Mouse (Mus musculus) embryonic facial prominence, embryonic 15.5 days (tissue): ENCODE measurements around the gene Irs2. TPM values are rescaled to one million over a fixed set of nuclear protein-coding genes. Genes with fewer than 3 reads are reported as not detected.

Source experiments
- ATAC-seq: fragments of 200-750 bp; cut with Nextera tagmentation; 2 replicates; pipeline ENCODE4 v1.8.0; 2017; ENCODE audit warnings: low read depth, moderate TSS enrichment; ENCODE audit not compliant: insufficient number of reproducible peaks, low FRiP score, low TSS enrichment
- H3K27ac ChIP-seq: fragments of 300-500 bp; sonication (generic); replicated peaks from 2 replicates; pipeline ENCODE4 v1.5.1; 2015; ENCODE audit warnings: mild to moderate bottlenecking, inconsistent platforms
- H3K27me3 ChIP-seq: fragments of 300-500 bp; sonication (generic); 2 replicates; pipeline ENCODE4 v1.6.1; 2015; ENCODE audit warnings: inconsistent platforms
- H3K36me3 ChIP-seq: fragments of 300-500 bp; sonication (generic); 2 replicates; pipeline ENCODE4 v1.6.1; 2015; ENCODE audit warnings: mild to moderate bottlenecking, inconsistent platforms
- H3K4me1 ChIP-seq: fragments of 300-500 bp; sonication (generic); 2 replicates; pipeline ENCODE4 v1.6.1; 2015; ENCODE audit warnings: inconsistent platforms
- H3K4me2 ChIP-seq: fragments of 300-500 bp; sonication (generic); replicated peaks from 2 replicates; pipeline ENCODE4 v1.6.1; 2015; ENCODE audit warnings: mild to moderate bottlenecking, inconsistent platforms
- H3K4me3 ChIP-seq: fragments of 300-500 bp; sonication (generic); replicated peaks from 2 replicates; pipeline ENCODE4 v1.5.1; 2015; ENCODE audit warnings: mild to moderate bottlenecking, inconsistent platforms
- H3K9ac ChIP-seq: fragments of 300-500 bp; sonication (generic); 2 replicates; pipeline ENCODE4 v1.6.1; 2015; ENCODE audit warnings: inconsistent platforms
- H3K9me3 ChIP-seq: fragments of 300-500 bp; sonication (generic); replicated peaks from 2 replicates; pipeline ENCODE4 v1.6.1; 2016; ENCODE audit warnings: inconsistent platforms
- WGBS: fragments of 180-500 bp; shearing (Covaris S2); methylation state at CpG from one replicate; pipeline ENCODE4 v1.1.7; 2015; 5-methylcytosine and 5-hydroxymethylcytosine counted together
- polyA plus RNA-seq: library from polyadenylated mRNA; unstranded; fragments of >200 nt; fragmentation: Nextera tagmentation; extraction: Ambion mirVana; gene quantifications from 2 replicates; pipeline ENCODE4 v1.2.1, GENCODE M21; 2015

The Irs2 gene
- polyA plus RNA-seq, 1 experiment from 2014 or later, result 7.9 TPM

GRCm38 (mm10) chr8:11038367-11038766 is 30.1 kb upstream of the Irs2 start:
- Histone ChIP-seq H3K4me1 (peaks cover 5% of the 10 kb centered on the region), H3K27me3 (no peaks in the 10 kb centered on the region), H3K36me3 (no peaks in the 10 kb centered on the region), H3K4me3 (no peak overlapping the region), H3K27ac (no peak overlapping the region), H3K9ac (no peak overlapping the region), H3K9me3 (no peaks in the 10 kb centered on the region), H3K4me2 (no peak overlapping the region)
- ATAC-seq, result no peak
- 80% methylated on average over 5 of the region's 5 CpGs for WGBS

GRCm38 (mm10) chr8:11036790-11037189 is 28.5 kb upstream of the Irs2 start:
- H3K9me3 ChIP-seq, result no peaks in the 10 kb centered on the region
- H3K4me2 ChIP-seq, result no peak overlapping the region
- 87% methylated on average over 3 of the region's 3 CpGs for WGBS
- no peak overlapping the region for H3K4me3 ChIP-seq
- no peaks in the 10 kb centered on the region for H3K27me3 ChIP-seq
- H3K27ac ChIP-seq, result no peak overlapping the region
- H3K9ac ChIP-seq, result no peak overlapping the region
- no peak for ATAC-seq
- no peaks in the 10 kb centered on the region for H3K36me3 ChIP-seq
- H3K4me1 ChIP-seq, result no peaks in the 10 kb centered on the region

- Histone ChIP-seq H3K4me1 (no peaks in the 10 kb centered on the region), H3K9ac (no peak overlapping the region), H3K4me3 (no peak overlapping the region), H3K27ac (no peak overlapping the region), H3K4me2 (no peak overlapping the region), H3K27me3 (no peaks in the 10 kb centered on the region), H3K9me3 (no peaks in the 10 kb centered on the region), H3K36me3 (no peaks in the 10 kb centered on the region)
- no peak for ATAC-seq
- 47% methylated on average over 19 of the region's 19 CpGs for WGBS
Observed at GRCm38 (mm10) chr8:11035628-11036416, 27.6 kb upstream of the Irs2 start.

- Histone ChIP-seq H3K36me3 (no peaks in the 10 kb centered on the region), H3K4me1 (no peaks in the 10 kb centered on the region), H3K27ac (no peak overlapping the region), H3K9ac (no peak overlapping the region), H3K4me2 (no peak overlapping the region), H3K27me3 (no peaks in the 10 kb centered on the region), H3K9me3 (no peaks in the 10 kb centered on the region), H3K4me3 (no peak overlapping the region)
- no peak for ATAC-seq
- WGBS, result 61% methylated on average over 3 of the region's 3 CpGs
Observed at GRCm38 (mm10) chr8:11024871-11025270, 16.6 kb upstream of the Irs2 start.

- no peak overlapping the region for H3K27ac ChIP-seq
- no peaks in the 10 kb centered on the region for H3K9me3 ChIP-seq
- H3K4me2 ChIP-seq, result no peak overlapping the region
- no peak overlapping the region for H3K9ac ChIP-seq
- H3K4me3 ChIP-seq, result no peak overlapping the region
- H3K27me3 ChIP-seq, result no peaks in the 10 kb centered on the region
- no peaks in the 10 kb centered on the region for H3K4me1 ChIP-seq
- WGBS, result 91% methylated on average over 9 of the region's 9 CpGs
- ATAC-seq, result no peak
- no peaks in the 10 kb centered on the region for H3K36me3 ChIP-seq
Observed at GRCm38 (mm10) chr8:11020949-11021572, 12.8 kb upstream of the Irs2 start.

- no peak for ATAC-seq
- Histone ChIP-seq H3K9ac (no peak overlapping the region), H3K9me3 (no peaks in the 10 kb centered on the region), H3K4me1 (0 out of 2 replicates have a peak, but pooled peaks cover 6% of the 10 kb centered on the region), H3K4me2 (no peak overlapping the region), H3K27me3 (no peaks in the 10 kb centered on the region; the same call in 1 of the 2 replicates), H3K4me3 (no peak overlapping the region), H3K27ac (no peak overlapping the region), H3K36me3 (no peaks in the 10 kb centered on the region)
- WGBS, result 89% methylated on average over 3 of the region's 3 CpGs
Observed at GRCm38 (mm10) chr8:11015622-11016021, 7.4 kb upstream of the Irs2 start.

- Histone ChIP-seq H3K4me3 (no peak overlapping the region), H3K27me3 (no peaks in the 10 kb centered on the region; the same call in 1 of the 2 replicates), H3K27ac (no peak overlapping the region), H3K4me1 (peaks cover 12% of the 10 kb centered on the region; the same call in 1 of the 2 replicates), H3K9ac (no peak overlapping the region), H3K4me2 (no peak overlapping the region), H3K9me3 (no peaks in the 10 kb centered on the region), H3K36me3 (no peaks in the 10 kb centered on the region)
- WGBS, result 2% methylated on average over 6 of the region's 6 CpGs
- ATAC-seq, result no peak
Observed at GRCm38 (mm10) chr8:11013258-11013657, 5.0 kb upstream of the Irs2 start.

GRCm38 (mm10) chr8:11011787-11012485 is 3.7 kb upstream of the Irs2 start:
- no peaks in the 10 kb centered on the region; the same call in 1 of the 2 replicates for H3K27me3 ChIP-seq
- H3K4me1 ChIP-seq, result peaks cover 12% of the 10 kb centered on the region; the same call in 1 of the 2 replicates
- H3K9ac ChIP-seq, result no peak overlapping the region
- no peak overlapping the region for H3K4me2 ChIP-seq
- no peak overlapping the region for H3K4me3 ChIP-seq
- no peak for ATAC-seq
- no peaks in the 10 kb centered on the region for H3K9me3 ChIP-seq
- H3K27ac ChIP-seq, result no peak overlapping the region
- WGBS, result 64% methylated on average over 3 of the region's 3 CpGs
- H3K36me3 ChIP-seq, result no peaks in the 10 kb centered on the region

- no peak overlapping the region for H3K4me2 ChIP-seq
- ATAC-seq, result no peak
- no peak overlapping the region for H3K27ac ChIP-seq
- H3K4me1 ChIP-seq, result peaks cover 21% of the 10 kb centered on the region
- no peaks in the 10 kb centered on the region for H3K9me3 ChIP-seq
- WGBS, result 27% methylated on average over 11 of the region's 11 CpGs
- no peaks in the 10 kb centered on the region; the same call in 1 of the 2 replicates for H3K27me3 ChIP-seq
- no peaks in the 10 kb centered on the region for H3K36me3 ChIP-seq
- no peak overlapping the region for H3K9ac ChIP-seq
- H3K4me3 ChIP-seq, result no peak overlapping the region
Observed at GRCm38 (mm10) chr8:11010913-11011605, 2.8 kb upstream of the Irs2 start.

- Histone ChIP-seq H3K4me1 (peaks cover 27% of the 10 kb centered on the region), H3K27me3 (no peaks in the 10 kb centered on the region; the same call in 1 of the 2 replicates), H3K36me3 (no peaks in the 10 kb centered on the region), H3K4me3 (no peak overlapping the region), H3K4me2 (no peak overlapping the region), H3K9ac (no peak overlapping the region), H3K27ac (no peak overlapping the region), H3K9me3 (no peaks in the 10 kb centered on the region)
- no peak for ATAC-seq
- WGBS, result 58% methylated on average over 11 of the region's 11 CpGs
Observed at GRCm38 (mm10) chr8:11010398-11010797, 2.1 kb upstream of the Irs2 start.
